Mouse (Mus musculus) erythroblast, adult 5-6 weeks (primary cell): ENCODE measurements around the gene Gm49369. TPM values are rescaled to one million over a fixed set of nuclear protein-coding genes. Genes with fewer than 3 reads are reported as not detected.

ENCODE experiments used
- ATAC-seq: replicated peaks from 2 replicates; pipeline ENCODE4 v1.8.0; 2016; ENCODE audit warnings: moderate number of reproducible peaks, mild to moderate bottlenecking, moderate TSS enrichment, inconsistent platforms; ENCODE audit not compliant: poor library complexity, low FRiP score, severe bottlenecking
- total RNA-seq, 2 experiments: library from RNA; stranded (forward) in 1 of 2; stranded (reverse) in 1 of 2; fragments of 150-400 nt in 1 of 2; fragments of 200-764, 138-1000 nt in 1 of 2; gene quantifications; 2 replicates each; pipeline versions ENCODE4 v1.2.3 to v1.2.4; 2015 to 2017; ENCODE audit warnings: low replicate concordance in 2 of 2

The Gm49369 gene
- total RNA-seq, 2 experiments from 2014 or later: 121 TPM; not detected in 1

DNA sequence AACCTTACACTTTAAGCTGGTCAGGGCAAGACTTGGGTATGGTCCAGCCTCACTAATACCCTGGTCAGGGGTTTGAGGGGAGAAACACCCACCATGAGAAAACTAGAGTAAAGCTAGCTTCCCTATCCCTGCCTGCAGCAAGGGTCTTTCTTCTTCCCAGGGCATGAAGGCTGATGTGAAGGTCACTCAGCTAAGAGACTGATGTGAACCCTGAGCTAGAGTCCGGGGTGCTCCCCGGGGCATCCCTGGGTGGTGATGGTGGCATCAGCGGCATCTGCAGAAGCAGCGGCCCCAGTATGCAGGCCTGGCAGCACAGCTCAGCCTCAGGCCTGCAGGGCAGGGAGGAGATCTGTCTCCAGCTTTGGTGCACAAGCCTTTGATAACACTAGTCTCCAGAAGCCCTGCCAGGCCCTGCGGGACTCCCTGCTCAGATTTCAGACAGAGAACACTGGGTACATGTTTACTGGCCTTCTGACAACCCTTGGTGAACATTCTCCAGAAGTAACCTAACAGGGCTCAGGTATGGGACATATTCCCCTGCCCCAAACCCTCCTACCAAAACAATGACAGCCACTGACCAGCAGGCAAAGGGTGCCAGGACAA is 8.0 kb downstream of the Gm49369 start:
- no peak for ATAC-seq

DNA sequence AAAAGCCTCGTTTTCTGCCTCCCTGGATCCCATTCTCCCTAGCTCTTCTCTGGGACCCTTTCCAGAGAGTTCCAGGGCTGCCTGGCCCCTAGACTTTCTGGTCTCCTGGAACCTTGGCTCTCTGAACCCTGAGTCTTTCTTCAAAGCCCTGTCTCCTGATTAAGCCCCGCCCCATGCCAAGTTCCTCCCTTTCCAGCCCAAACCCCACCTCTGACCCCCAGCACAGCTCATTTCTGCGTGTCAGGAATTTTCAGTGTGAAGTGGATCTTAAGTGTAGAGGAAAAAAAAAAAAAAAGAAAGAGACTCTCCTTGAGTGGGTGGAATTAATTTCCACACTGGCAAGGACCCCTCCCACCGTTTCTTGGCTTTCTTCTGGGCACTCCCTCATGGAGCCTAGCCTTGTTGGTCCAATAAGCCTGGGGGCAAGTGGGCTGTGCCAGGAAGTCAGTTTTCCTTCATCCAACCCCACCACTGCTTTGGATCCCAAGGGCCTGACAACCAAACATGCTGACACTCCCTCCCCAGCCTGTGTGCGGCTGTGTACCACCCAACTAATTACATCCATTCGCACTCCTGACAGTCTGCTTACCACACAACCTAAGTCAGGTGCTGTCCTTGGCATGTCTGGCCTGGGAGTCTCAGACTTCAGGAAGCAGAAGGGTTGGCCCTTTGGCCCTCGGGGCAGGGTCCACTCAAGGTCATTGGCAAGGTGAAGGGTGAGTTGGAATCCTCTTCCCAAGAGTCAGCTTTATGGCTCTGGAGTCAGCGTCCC is 8.6 kb downstream of the Gm49369 start, which contains the start of gene Ifitm10:
Gene Ifitm10 (minus strand): TSS at position 113 of the 772 bp plus-strand sequence.
- no peak for ATAC-seq

DNA sequence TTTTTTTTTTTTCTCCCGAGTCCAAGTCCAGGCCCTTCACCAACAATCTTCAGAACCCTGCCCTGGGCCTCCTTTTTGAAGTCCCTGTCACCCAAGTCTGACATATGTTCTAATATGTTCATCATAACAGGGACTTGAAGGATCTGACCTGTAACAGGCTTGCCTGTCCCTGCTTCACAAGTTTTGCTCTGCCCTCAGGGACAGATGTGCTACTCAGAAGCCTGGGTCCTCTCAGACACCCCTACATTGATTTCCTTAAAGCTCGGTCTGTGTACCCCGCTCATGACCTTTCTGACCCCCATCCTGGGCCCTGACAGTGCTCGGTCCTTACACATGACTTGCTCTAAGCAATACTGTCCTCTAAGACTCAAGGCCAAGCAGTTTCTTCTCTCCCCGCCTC is 9.4 kb downstream of the Gm49369 start:
- no peak for ATAC-seq

DNA sequence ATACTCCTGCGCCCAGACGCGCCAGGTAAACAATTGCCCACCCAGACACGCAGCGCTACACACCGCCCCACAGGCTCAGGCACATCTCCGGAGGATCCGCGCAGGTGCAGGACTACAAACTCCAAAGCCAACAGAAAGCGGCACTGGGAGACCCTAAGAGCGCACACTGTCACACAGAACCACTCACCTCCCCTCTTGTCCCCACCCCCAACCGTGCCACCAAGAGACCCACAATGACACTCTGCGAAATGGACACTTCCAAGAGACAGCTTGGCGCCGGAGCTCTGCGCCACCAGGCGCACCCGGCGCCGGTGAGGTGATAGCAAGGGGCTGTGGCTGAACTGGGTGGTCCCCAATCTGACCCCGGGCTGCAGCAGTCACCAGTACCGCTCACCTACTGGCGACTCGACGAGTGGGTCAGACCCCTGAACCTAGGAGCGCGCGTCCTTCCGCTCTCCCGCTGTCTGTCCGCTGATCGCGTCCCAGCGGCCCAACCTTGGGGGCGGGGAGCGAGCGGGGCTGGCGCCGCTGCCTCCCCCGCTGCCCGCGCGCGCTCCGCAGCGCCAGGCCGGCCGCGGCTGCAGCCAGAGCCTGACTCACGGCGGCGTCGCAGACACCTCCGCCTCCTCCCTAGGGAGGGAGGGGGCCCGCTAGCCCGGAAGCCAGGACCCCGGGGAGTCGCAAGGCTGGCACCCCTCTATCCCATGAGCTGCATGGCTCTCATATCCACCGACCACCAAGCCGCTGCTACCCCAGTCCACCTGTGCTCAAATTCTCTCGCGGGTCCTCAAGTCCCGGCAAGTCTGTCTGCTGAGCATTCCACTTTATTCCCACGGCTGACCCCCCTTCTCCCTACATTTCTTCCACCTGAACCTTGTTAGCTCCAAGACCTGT is 10.5 kb downstream of the Gm49369 start:
- no peak for ATAC-seq

DNA sequence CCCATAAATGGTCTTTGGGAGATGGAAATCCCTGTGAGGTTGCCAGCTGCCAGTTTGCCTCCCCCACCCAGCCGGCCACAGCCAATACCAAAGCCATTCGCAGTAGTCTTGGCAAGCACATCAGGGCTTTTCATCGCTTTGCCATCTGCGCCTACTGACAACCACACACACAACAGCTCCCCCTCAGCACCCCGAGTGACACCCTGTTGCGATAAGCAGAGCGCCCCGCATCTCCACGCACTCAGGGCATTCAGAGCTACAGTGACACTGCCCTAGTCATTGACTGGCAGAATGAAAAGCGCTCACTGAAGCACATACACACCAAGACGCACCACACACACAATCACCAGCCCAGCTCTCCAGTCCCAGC is 11.1 kb downstream of the Gm49369 start:
- ATAC-seq: no peak

DNA sequence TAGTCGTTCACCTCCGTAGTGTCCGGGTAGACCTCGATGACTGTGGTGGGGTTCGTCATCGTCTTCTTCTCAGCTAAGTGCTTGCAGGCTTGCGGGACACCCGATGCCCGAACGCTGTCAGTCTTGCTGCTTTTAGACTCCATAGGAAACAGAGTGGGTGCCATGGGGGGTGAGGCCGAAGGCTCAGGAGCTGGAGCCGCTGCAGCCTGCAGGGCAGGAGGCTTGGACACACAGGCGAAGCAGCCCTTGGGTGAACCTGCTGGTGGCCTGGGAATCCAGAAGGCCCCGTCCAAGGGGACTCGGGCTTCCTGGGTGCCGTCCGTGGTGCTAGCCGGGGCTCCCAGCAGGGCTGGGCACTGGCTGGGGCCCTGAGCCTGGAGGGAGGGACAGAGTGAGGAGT is 11.5 kb downstream of the Gm49369 start:
- ATAC-seq: no peak

DNA sequence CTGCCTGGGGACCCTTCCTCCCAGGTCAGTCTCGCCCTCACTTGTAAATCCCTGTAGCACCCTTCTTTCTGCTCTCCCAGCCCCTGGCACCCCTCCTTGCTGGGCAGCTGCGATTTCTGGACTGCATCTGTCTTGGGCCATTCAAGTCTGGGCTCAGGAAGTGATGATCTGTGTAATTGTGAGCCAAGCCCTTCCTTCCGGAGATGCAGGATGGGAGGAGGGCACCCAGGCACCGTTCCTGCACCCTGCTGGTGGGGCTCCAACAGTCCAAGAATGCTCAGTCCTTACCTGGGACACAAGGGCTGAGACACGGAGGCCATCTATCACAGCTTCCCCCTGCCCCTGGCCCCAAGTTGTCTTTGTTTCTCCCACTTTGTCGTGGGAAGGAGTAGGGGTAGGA is 12.6 kb downstream of the Gm49369 start:
- ATAC-seq: no peak

DNA sequence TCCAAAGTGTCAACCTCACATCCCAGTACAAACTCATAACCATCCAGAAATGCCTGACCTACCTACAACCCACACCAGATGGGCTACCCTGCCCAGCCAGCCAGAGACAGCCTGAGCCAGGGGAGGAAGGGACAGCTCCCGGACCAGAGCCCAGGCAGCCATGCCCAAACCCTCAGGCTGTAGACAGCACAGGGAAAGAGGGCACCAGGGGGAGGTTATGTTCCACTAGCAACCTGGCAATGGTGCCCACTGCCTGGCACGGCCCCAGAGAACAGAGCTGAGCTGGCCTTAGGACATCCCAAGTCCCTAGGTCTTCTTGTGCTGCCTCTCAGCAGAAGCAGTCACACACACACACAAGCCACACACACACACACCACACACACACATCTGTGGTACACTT is 13.6 kb downstream of the Gm49369 start:
- ATAC-seq: no peak

DNA sequence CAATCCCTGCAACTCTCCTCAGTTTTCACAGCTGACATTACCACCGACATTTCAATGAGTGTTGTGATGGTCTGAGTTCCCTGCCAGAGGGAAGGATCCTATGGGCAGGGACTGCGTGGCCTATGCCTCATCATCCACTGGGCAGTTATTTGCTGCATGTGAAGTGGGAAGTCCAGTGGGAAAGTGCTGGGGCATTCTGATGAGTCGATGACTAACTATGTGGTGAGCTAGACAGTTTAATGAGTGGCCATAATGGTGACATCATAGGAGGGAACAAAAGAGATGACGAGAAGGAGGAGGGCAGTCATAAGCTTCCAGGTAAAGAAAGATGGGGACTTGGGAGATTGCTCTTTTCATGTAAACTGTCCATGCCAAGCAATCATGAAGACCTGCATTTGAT is 19.4 kb downstream of the Gm49369 start:
- no peak for ATAC-seq

DNA sequence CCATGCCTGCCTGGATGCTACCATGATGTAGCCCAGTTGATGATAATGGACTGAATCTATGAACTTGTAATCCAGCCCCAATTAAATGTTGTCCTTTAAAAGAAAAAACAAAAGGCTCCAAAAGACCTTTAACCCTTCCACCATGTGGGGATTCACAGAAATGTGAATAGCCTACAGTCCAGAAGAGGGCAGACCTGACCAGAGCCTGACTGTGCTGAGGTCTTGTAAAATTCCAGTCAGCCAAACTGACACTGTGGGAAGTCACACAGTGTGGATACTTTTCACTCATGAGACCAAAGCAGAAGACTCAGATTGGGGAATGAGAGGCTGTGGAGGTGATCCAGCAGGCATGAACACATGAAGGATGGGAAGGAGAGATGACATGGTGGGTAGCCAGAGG is 21.7 kb downstream of the Gm49369 start:
- no peak for ATAC-seq

DNA sequence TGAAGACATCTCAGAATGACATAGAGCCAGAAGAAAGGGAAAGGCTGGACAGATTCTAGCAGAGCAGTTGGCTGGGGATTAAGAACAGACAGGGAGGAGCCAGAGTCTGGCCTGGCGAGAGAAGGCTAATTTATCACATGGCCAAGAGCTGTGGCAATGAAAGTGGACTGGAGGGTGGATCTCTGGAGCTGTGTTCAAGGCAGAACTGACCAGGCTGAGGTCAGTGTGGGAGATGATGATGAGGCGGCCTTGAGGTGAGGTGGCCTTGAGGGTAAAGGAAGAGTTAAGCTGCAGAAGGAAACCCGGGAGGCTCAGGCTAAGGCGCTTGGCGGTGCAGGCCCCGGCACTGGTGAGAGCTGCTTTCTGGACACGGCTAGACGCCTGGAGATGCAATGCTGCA is 23.3 kb downstream of the Gm49369 start:
- no peak for ATAC-seq

DNA sequence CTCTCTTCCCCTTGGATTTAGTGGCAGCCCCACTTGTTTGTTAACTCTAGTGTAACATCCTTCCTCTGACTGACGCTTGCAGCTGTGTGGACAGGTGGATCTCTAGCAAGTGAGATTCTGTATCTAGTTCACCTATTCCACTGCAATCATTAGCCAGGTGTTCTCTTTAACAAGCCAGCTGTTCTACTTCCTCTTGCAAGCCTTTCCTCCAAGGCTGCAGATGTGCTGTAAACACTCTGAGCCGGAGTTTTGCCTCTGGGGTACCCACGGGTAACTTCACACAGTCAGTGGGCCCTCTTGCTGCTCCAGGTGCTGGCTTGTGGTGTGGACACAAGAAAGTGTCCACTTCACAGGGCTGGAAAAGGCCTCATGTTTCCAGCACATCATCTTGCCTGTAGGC is 24.9 kb downstream of the Gm49369 start:
- ATAC-seq: no peak

DNA sequence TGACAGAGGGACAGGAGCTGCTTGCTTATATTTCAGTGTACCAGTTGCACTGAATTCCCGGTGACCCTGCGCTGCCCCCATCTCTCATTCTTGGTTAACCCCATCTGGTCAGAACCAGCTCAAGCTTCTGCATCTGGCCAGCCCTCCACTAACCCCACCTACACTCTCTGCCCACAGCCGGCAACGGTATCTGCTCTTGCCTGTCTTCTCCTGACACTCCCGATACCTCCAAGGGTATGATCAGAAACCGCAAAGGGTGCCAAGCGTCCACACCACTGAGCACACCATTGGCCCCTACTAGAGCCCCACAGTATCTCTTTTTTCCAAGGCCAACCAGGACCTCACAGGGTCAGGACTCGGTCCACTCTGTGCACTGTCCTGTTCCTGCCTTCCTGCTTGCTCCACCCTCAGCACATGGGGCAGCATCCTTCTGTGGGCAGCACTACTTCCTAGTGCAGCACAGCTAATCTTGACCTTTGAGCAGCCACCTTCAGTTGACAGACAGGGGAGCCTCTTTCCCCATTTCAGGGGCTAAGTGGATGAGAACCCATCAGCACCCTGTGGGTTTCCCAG is 27.7 kb downstream of the Gm49369 start:
- ATAC-seq: peak; percentile 64

DNA sequence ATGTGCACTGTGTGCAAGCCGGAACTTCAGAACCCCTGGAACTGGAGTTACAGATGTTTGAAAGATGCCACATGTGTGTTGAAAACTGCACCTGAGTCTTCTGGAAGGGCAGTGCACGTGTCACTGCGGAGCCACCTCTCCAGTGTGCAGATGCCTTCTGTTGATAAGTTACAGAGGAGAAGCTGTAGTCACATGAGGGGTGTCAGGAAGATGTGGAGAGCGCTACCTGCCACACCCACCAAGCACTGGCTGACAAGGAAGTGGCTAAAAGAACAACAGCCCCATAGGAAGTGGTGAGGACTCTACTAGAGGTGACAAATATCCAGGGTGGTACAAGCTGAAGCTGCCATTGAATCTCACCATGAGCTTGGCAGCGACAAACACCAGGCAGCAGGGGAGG is 28.6 kb downstream of the Gm49369 start:
- peak; percentile 90 for ATAC-seq

DNA sequence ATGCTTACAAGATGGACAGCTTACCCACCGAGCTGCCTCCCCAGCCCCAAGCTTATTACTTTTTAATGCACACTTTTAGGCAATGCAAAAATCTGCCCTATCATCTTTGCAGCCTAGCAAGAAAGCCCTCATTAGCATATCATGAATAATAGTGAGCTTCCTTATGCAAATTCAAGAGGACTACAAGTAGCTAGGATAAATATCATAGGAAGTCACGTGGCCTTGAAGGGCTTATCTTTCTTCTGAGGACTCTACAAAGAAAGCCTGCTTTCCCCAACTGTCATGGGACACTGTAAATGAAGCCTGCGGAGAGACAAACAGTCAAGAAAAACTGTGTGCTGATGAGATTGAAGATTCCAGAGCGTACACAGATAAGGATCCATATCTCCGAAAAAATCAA is 30.9 kb downstream of the Gm49369 start:
- no peak for ATAC-seq

DNA sequence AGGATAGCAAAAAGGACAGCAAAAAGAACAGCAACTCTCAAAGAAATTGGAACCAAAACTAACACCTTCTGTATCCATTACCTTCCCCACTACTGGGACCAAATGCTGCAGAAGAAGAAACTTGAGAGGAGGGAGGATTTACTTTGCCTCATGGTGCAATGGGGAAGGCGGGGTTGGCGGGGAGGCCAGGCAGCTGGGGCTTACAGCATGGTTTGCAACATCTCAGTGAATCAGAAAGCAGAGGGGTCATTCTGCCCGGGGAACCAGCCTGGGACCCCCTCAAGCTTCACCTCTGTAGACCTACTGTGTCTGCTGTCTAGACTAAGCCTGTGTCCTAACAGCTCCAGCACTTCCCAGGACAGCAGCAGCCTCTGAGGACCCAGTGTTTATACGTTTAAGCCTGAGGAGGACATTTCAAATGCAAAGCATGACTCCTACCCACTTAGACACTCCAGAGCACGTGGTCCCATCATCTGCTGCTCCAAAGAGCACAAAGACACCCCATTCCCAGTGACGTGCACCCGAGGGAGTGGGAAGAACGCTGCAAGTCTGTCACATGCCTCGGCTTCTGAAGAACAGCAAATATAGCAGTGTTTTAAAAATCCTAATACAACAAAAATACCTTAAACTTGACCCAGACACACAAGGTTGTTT is 33.0 kb downstream of the Gm49369 start:
- ATAC-seq: no peak

DNA sequence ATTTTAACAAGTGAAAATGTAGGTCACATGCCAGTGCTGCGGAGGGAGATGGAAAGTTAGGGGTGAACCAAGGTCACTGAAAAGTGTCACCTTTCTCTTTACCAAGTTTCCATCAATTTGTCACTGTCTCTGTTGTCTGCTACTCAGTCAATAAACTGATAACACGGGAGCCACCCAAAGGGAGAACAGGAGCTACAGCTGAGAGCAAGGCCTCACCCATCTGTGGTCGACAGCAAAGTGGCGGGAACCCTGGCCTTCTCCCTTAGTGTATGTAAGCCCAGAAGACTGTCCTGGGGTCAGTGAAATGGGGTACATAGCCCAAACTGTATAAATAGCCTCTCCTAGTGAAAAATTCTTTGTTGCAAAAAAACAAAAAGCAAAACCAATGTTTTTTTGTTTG is 34.9 kb downstream of the Gm49369 start:
- 0 out of 2 replicates have a peak, but pooled peaks have one; percentile 42 for ATAC-seq

DNA sequence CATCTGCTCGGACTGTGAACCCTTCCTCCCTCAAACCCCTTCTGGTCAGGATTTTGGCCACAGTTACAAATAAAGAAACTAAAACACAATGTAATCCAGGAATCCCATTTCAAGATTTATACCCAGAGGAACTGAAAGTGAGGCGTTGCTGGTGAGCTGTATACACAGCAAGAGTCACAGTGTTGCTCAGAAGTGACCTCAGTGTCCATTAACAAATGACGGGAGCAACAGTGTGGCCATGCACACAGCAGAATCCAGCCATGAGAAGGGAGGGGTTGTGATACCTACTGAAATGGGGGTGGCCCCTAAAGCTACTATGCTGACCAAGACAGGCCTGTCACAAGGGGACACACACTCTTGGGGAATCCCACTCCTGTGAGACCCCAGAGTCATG is 40.2 kb downstream of the Gm49369 start:
- no peak for ATAC-seq

DNA sequence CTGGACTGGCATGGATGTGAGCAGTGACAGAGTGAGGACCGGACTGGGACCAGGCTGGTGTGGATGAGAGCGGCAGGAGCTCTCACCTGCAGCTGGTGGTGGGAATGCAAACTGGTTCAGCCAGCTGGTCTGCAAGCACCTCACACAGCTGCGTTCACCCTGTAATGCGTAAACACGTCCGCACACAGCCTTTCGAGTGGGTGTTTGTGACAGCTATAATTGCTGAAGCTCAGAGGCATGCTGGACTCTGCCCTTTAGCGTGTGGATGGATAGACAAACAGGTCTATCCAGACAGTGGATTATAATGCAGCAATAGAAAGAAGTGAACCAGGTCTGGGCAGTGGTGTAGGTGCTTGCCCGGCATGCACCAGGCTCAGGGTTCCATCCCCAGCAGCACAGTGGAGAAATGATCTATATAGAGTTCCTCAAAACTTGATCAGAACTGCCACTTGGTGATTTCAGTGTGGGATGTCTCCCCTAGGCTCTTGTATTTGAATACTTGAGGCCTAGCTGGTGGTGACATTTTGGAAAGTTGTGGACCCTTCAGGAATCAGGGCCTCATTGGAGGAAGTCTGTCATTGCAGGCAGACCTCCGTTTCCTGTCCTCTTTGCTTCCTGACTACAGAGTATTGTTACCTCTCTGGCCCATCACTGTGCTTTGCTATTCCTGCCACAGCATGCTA is 40.8 kb downstream of the Gm49369 start:
- ATAC-seq: no peak
